Mouse (Mus musculus) neural tube, embryonic 14.5 days (tissue): Measurements from ENCODE around the gene Cd300lg. TPM values are rescaled to one million over a fixed set of nuclear protein-coding genes. Genes with fewer than 3 reads are reported as not detected.

Experiments used
- ATAC-seq: fragments of 200-750 bp; cut with Nextera tagmentation; 2 replicates; pipeline ENCODE4 v1.8.0; 2017; ENCODE audit warnings: low read depth, mild to moderate bottlenecking, moderate TSS enrichment, moderate library complexity
- H3K27ac ChIP-seq: fragments of 300-500 bp; sonication (generic); 2 replicates; pipeline ENCODE4 v1.5.1; 2014; ENCODE audit warnings: low read depth, mild to moderate bottlenecking, control low read depth, low read length, moderate library complexity, mixed read lengths
- H3K27me3 ChIP-seq: fragments of 300-500 bp; sonication (generic); 2 replicates; pipeline ENCODE4 v1.6.1; 2014; ENCODE audit warnings: low read length; ENCODE audit not compliant: control insufficient read depth, insufficient read depth
- H3K36me3 ChIP-seq: fragments of 300-500 bp; sonication (generic); 2 replicates; pipeline ENCODE4 v1.6.1; 2014; ENCODE audit warnings: low read length, mixed read lengths; ENCODE audit not compliant: control insufficient read depth, insufficient read depth
- H3K4me1 ChIP-seq: fragments of 300-500 bp; sonication (generic); 2 replicates; pipeline ENCODE4 v1.6.1; 2014; ENCODE audit warnings: low read length; ENCODE audit not compliant: control insufficient read depth, insufficient read depth
- H3K4me2 ChIP-seq: fragments of 300-500 bp; sonication (generic); 2 replicates; pipeline ENCODE4 v1.6.1; 2014; ENCODE audit warnings: mild to moderate bottlenecking, low read depth, low read length, control low read depth
- H3K4me3 ChIP-seq: fragments of 300-500 bp; sonication (generic); 2 replicates; pipeline ENCODE4 v1.5.1; 2014; ENCODE audit warnings: low read depth, low read length, control low read depth, mixed read lengths
- H3K9ac ChIP-seq: fragments of 300-500 bp; sonication (generic); replicated peaks from 2 replicates; pipeline ENCODE4 v1.6.1; 2014; ENCODE audit warnings: low read depth, mild to moderate bottlenecking, control low read depth, low read length, mixed read lengths
- H3K9me3 ChIP-seq: fragments of 300-500 bp; sonication (generic); 2 replicates; pipeline ENCODE4 v1.6.1; 2016; ENCODE audit warnings: low read length; ENCODE audit not compliant: control insufficient read depth
- WGBS: fragments of 180-500 bp; shearing (Covaris S2); extraction: QIAGEN DNeasy Blood & Tissue Kit; methylation state at CpG from one replicate; pipeline ENCODE4 v1.1.7; 2014; 5-methylcytosine and 5-hydroxymethylcytosine counted together
- polyA plus RNA-seq: library from polyadenylated mRNA; unstranded; fragments of >200 nt; fragmentation: Nextera tagmentation; extraction: Ambion mirVana; gene quantifications from 2 replicates; pipeline ENCODE4 v1.2.1, GENCODE M21; 2014

The Cd300lg gene
- polyA plus RNA-seq, 1 experiment from 2014 or later, result 0.31 TPM

DNA sequence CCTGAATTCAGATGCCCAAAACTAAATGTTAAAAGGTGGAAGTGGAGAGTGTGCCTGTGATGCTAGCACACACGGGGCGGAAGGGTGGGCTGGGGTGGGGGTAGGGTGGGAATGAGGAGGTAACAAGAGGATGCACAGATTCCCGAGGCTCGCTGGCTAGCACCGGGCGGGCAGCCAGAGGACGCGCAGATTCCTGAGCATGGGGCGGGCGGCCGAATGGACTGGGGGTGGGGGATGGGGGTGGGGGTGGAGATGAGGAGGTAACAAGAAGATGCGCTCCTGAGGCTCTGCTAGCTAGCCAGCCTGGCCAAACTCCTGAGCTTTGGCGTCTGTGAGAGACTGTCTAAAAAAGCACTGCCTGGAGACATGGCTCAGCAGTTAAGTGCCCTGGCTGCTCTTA is 29.1 kb downstream of the Cd300lg start:
- H3K4me2 ChIP-seq, result no peak overlapping the region

DNA sequence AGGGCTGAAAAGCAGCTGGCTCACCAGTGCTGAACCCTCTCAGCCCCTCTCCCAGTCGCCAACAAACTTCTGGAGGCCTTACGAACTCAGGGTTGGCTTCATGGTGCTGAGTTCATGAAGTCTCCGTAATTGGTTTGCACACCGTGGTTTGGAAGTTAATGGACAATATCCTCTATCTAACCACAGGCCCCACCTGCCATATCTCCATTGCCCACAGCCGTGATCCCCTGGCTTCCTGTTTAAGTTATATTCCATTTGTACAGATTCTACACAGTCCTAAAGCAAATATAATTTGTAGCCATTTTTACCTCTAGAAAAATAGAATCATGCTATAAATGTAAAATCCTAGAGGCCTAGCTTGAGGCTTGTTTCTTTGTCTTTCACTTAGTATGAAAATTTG is 31.4 kb downstream of the Cd300lg start:
- Histone ChIP-seq H3K9ac (no peak overlapping the region), H3K4me1 (no peaks in the 10 kb centered on the region), H3K36me3 (peaks cover 5% of the 10 kb centered on the region; the same call in 1 of the 2 replicates), H3K4me2 (no peak overlapping the region), H3K4me3 (no peak overlapping the region), H3K27me3 (no peaks in the 10 kb centered on the region), H3K9me3 (no peaks in the 10 kb centered on the region), H3K27ac (no peak overlapping the region)
- no peak for ATAC-seq
- WGBS, result 83% methylated on average over 5 of the region's 5 CpGs

More for the DNA sequence above, 29.1 kb downstream of the Cd300lg start:
- no peaks in the 10 kb centered on the region for H3K9me3 ChIP-seq
- 3% methylated on average over 13 of the region's 13 CpGs for WGBS
- no peak overlapping the region for H3K27ac ChIP-seq
- H3K4me3 ChIP-seq, result no peak overlapping the region
- ATAC-seq, result no peak
- peaks cover 5% of the 10 kb centered on the region; the same call in 1 of the 2 replicates for H3K36me3 ChIP-seq
- no peaks in the 10 kb centered on the region for H3K4me1 ChIP-seq
- H3K27me3 ChIP-seq, result no peaks in the 10 kb centered on the region
- no peak overlapping the region for H3K9ac ChIP-seq

DNA sequence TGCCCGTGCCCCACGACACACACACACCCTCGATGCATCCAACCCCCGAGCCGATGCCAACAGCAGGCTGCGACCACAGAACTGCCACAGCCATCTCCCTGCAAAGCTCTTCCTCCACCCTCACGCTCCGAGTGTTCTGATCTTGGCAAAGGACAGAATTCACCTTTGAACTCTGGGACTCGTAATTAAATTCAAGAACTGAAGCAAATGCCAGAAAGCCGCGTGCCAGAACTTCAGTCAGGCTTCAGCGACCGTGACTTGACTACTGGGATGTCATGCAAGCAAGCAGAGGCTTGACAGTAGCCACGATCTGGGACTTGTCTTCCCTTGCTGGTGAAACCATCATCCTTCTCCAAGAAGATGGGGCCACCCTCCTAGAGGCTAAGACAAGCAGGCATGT is 32.4 kb downstream of the Cd300lg start:
- no peak overlapping the region for H3K27ac ChIP-seq
- WGBS, result 78% methylated on average over 14 of the region's 14 CpGs
- no peaks in the 10 kb centered on the region for H3K27me3 ChIP-seq
- H3K4me2 ChIP-seq, result no peak overlapping the region
- no peaks in the 10 kb centered on the region for H3K9me3 ChIP-seq
- peaks cover 5% of the 10 kb centered on the region; the same call in 1 of the 2 replicates for H3K36me3 ChIP-seq
- H3K4me3 ChIP-seq, result no peak overlapping the region
- no peak overlapping the region for H3K9ac ChIP-seq
- H3K4me1 ChIP-seq, result no peaks in the 10 kb centered on the region
- no peak for ATAC-seq

DNA sequence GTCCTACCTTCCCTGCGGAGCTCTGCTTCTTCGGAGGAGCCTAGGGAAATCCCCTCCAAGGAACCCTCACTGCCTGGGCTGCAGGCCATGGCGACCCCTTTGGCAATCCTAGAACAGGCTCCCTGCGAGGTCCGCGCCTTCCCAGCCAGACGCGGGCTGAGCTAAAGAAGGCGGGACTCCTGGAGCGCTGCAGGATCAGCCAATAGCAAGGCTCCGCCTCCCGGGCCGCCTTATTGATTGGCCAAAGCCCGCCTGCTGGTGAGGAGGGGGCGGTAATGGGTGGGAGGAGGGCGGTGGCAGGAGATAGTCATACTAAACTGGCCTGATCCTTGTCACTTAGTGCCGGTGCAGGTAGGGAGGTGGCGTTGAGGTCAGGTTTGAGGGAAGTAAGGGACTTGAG is 41.0 kb downstream of the Cd300lg start:
- no peaks in the 10 kb centered on the region; the same call in 1 of the 2 replicates for H3K36me3 ChIP-seq
- 0% methylated on average over 18 of the region's 18 CpGs for WGBS
- H3K9me3 ChIP-seq, result no peaks in the 10 kb centered on the region
- peak; percentile 84 for ATAC-seq
- H3K9ac ChIP-seq, result peak overlapping the region; percentile 32
- H3K4me2 ChIP-seq, result peak overlapping the region; percentile 61
- no peak overlapping the region for H3K27ac ChIP-seq
- no peaks in the 10 kb centered on the region for H3K27me3 ChIP-seq
- peaks cover 9% of the 10 kb centered on the region for H3K4me1 ChIP-seq
- peak overlapping the region; percentile 26 for H3K4me3 ChIP-seq

DNA sequence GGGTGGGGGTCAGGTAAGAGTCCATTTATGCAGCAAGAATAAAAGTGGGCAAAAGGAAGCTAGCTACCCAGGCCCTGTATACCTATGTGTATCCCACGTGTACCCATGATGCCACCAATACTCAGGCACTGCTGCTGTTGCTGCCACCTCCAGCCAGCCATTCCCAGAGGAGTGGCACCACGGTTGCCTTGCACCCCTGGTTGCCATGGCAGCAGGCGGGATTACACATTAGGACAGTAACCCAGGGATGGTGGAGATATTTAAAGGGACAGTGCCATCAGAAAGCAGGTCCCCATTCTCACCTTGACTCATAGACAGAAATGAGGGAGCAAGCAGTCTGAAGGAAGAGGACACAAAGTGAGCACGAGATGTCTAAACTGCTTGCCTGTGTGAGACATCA is 41.9 kb downstream of the Cd300lg start:
- 48% methylated on average over 4 of the region's 4 CpGs for WGBS
- H3K4me2 ChIP-seq, result peak overlapping the region; percentile 61; the same call in 1 of the 2 replicates
- no peaks in the 10 kb centered on the region; the same call in 1 of the 2 replicates for H3K36me3 ChIP-seq
- no peaks in the 10 kb centered on the region for H3K27me3 ChIP-seq
- H3K27ac ChIP-seq, result no peak overlapping the region
- H3K9me3 ChIP-seq, result no peaks in the 10 kb centered on the region
- no peak for ATAC-seq
- no peak overlapping the region for H3K4me3 ChIP-seq
- H3K4me1 ChIP-seq, result peaks cover 9% of the 10 kb centered on the region
- H3K9ac ChIP-seq, result no peak overlapping the region

DNA sequence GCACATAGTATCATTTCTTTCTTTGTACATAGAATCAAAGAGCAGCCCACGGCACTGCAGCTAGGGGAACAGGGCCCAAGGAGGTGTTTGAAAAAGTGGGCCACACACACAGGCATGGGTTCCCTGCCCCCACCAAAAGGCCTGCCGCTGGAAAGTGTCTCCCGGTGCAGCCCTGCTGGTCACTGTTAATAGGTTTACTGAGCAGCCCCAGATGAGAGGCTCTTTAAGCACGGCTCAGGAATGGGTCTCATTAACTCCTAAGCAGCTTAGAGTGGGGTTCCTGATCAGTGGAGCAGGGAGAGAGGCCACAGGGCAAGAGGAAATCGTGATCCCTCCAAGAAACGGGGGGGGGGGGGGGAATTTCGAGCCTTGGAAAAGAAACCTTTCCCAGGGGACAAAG is 42.9 kb downstream of the Cd300lg start:
- no peak overlapping the region for H3K4me3 ChIP-seq
- H3K27me3 ChIP-seq, result no peaks in the 10 kb centered on the region
- H3K27ac ChIP-seq, result no peak overlapping the region
- no peak overlapping the region for H3K9ac ChIP-seq
- no peak overlapping the region for H3K4me2 ChIP-seq
- H3K9me3 ChIP-seq, result no peaks in the 10 kb centered on the region
- H3K36me3 ChIP-seq, result no peaks in the 10 kb centered on the region; the same call in 1 of the 2 replicates
- 59% methylated on average over 7 of the region's 7 CpGs for WGBS
- H3K4me1 ChIP-seq, result peaks cover 9% of the 10 kb centered on the region
- ATAC-seq, result no peak

DNA sequence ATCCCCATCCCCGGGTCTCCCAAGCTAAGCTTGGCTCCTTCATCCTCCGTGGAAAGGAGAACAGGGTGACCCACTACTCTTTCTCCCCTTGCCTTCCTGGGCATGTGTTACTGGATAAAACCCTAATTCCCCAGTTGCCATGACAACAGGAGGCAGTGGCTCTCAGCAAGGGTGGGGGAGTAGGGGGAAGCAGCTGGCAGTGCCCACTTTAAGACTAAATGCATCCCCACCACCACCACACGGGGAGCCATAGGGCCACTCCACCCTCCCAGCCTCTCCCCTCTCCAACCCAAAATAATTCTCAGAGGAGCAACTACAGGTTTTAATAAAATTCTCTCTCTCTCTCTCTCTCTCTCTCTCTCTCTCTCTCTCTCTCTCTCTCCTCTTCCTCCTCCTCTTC is 45.0 kb downstream of the Cd300lg start:
- H3K36me3 ChIP-seq, result no peaks in the 10 kb centered on the region
- no peaks in the 10 kb centered on the region for H3K27me3 ChIP-seq
- WGBS, result 5% methylated on average over 3 of the region's 3 CpGs
- H3K9me3 ChIP-seq, result no peaks in the 10 kb centered on the region
- no peak for ATAC-seq
- peak overlapping the region; percentile 72 for H3K4me2 ChIP-seq
- H3K4me1 ChIP-seq, result peaks cover 12% of the 10 kb centered on the region
- peak overlapping the region; percentile 71 for H3K9ac ChIP-seq
- H3K4me3 ChIP-seq, result peak overlapping the region; percentile 56
- peak overlapping the region; percentile 98 for H3K27ac ChIP-seq

DNA sequence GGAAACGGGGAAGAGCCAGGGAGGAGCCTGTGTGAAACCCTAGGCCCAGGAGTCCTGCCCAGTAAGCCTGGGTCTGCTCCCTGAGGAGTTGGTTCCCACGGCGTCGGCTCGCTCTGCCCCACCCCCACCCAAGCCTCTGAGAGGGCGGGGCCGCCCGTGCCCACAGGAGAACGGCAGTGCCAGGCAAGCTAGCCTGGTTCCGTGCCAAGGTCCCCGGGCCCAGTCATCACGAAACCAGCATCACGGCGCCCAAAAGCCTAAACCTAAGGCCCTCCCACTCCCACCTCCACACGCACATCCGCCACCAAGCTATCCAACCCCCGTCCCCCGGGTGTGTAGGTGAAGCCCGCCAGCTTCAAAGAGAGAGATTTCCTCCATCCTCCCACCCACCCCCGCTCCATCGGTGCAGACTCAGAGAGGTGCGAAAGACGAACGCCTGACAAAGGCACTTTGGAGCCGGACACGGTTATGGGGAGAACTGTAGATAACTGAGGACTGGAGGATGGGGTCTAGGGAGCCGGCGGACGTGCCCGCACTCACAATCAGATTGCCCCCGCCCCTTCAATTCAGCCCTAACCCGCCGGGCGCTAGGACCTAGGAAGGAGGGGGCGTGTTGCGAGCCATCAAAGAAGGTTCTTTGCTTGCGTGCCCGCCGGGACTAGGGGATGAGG is 45.9 kb downstream of the Cd300lg start:
- H3K4me3 ChIP-seq, result peak overlapping the region; percentile 56
- H3K4me2 ChIP-seq, result peak overlapping the region; percentile 72
- ATAC-seq, result peak; percentile 79
- under 1% methylated on average over 37 of the region's 39 CpGs for WGBS
- peak overlapping the region; percentile 98 for H3K27ac ChIP-seq
- H3K27me3 ChIP-seq, result no peaks in the 10 kb centered on the region
- H3K4me1 ChIP-seq, result peaks cover 12% of the 10 kb centered on the region
- H3K9ac ChIP-seq, result peak overlapping the region; percentile 71
- H3K36me3 ChIP-seq, result no peaks in the 10 kb centered on the region
- no peaks in the 10 kb centered on the region for H3K9me3 ChIP-seq

DNA sequence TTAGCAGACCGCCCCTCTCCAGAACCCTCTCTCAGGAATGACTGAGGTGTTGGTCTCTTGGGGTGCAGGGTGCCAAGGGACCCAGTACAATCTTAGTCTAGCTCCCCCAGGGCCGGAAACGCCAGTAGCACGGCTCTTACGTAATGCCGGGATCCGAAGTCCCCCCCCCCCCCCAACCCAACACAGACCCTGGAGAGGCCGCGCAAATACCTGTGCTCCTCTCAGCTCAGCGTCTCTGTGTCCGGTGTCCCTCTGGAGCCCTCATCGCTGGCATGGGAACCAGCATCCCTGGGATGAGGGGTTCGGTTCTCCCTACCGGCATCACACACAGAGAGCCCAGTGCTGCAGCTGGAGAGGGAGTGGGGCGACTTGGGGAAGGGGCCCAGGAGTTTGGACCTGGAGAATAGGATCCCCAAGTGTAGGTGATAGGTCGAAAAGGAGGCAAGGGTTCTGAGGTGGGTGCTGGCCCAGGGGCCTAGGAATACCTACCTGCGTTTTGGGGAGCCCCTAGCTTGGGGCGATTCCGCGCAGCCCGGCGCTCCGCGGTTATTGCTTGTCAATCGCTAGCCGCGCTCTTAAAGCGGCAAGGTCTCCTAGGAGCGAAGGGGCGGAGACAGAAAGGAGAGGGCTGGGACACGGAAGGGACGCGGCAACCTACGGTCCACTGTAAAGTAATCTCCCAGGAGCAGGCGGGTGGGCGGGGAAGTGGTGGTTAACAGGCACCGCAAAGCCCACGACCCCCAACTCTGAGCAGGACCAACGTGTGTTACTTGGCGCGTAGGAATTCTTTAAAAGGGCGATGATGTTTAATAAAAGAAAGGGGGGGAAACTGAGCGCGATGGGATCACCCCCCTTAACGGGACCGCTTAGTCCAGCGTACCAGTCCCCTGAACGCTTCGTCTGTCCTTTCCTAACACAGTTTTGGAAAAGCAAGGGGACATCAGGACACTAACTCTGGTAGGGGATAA is 46.9 kb downstream of the Cd300lg start, which contains the start of gene Mpp2:
Mpp2 (minus strand) TSS at position 585 of the 968 bp plus-strand sequence.
- peak within 1 kb of the TSS; percentile 72 for H3K4me2 ChIP-seq
- H3K36me3 ChIP-seq, result no peaks in the 10 kb centered on the region
- H3K27me3 ChIP-seq, result no peaks in the 10 kb centered on the region
- peak within 1 kb of the TSS; percentile 98 for H3K27ac ChIP-seq
- ATAC-seq, result peak; percentile 66
- no peaks in the 10 kb centered on the region for H3K9me3 ChIP-seq
- H3K9ac ChIP-seq, result peak within 1 kb of the TSS; percentile 71
- under 1% methylated on average over 49 of the region's 49 CpGs for WGBS
- peak within 1 kb of the TSS; percentile 56 for H3K4me3 ChIP-seq
- peaks cover 4% of the 10 kb centered on the region for H3K4me1 ChIP-seq
